Mouse (Mus musculus) cerebellum, adult 18-20 months (tissue): ENCODE data around the gene Ska3.

ENCODE experiments used
- DNase-seq, 2 experiments: peaks; one replicate each; pipeline ENCODE4 v3.0.0; 2021

Ska3 gene

GRCm38 (mm10) chr14:57791171-57791570, 34.8 kb downstream of the Ska3 start:
- DNase-seq: no peak

- no peak for DNase-seq
Measured at GRCm38 (mm10) chr14:57789759-57790158, 36.2 kb downstream of the Ska3 start.

GRCm38 (mm10) chr14:57789311-57789710, 36.7 kb downstream of the Ska3 start:
- DNase-seq: no peak

GRCm38 (mm10) chr14:57787406-57787805, 38.6 kb downstream of the Ska3 start:
- DNase-seq: no peak

- DNase-seq: no peak
Measured at GRCm38 (mm10) chr14:57772157-57772815, 53.7 kb downstream of the Ska3 start.

- no peak for DNase-seq
Measured at GRCm38 (mm10) chr14:57769102-57769501, 56.9 kb downstream of the Ska3 start.

- no peak for DNase-seq
Measured at GRCm38 (mm10) chr14:57760447-57761412, 65.3 kb downstream of the Ska3 start.

- DNase-seq: no peak
Measured at GRCm38 (mm10) chr14:57758237-57758636, 67.7 kb downstream of the Ska3 start, which contains the start of gene Lats2. TSS of gene Lats2 (minus strand) at chr14:57758388.
